Mouse (Mus musculus): ENCODE results near the gene Polr3b. TPM values are rescaled to one million over a fixed set of nuclear protein-coding genes. Genes with fewer than 3 reads are reported as not detected.

Polr3b gene
- polyA plus RNA-seq, 1 experiment from 2014 or later, result 19.6 TPM

Other genes starting within 250 kb of the Polr3b start
- 3.7 and 4.5 TPM in 2 replicates for gene Nuak1, start 181.7 kb upstream of the Polr3b start, polyA plus RNA-seq (2016; fragmentation: Nextera tagmentation; extraction: Ambion mirVana)
- 105 and 109 TPM in 2 replicates for gene Ckap4, start 88.2 kb upstream of the Polr3b start, polyA plus RNA-seq (2016; fragmentation: Nextera tagmentation; extraction: Ambion mirVana)
- 15.8 and 16.7 TPM in 2 replicates for gene Tcp11l2, start 45.7 kb upstream of the Polr3b start, polyA plus RNA-seq (2016; fragmentation: Nextera tagmentation; extraction: Ambion mirVana)
- 53.5 and 56.0 TPM in 2 replicates for gene Rfx4, start 133.8 kb downstream of the Polr3b start, polyA plus RNA-seq (2016; fragmentation: Nextera tagmentation; extraction: Ambion mirVana)